Mouse (Mus musculus) MEL (cell line): Measurements from ENCODE around the gene Samhd1.

Experiments
- E2F4 ChIP-seq: IDR thresholded peaks from 2 replicates; pipeline ENCODE4 v1.6.1; 2011; ENCODE audit warnings: low read depth, low read length, improper control_type of control experiment, borderline replicate concordance
- MEF2A ChIP-seq: IDR thresholded peaks from 2 replicates; pipeline ENCODE4 v1.6.1; 2014; ENCODE audit warnings: low read depth, mild to moderate bottlenecking, inconsistent platforms, low read length, improper control_type of control experiment; ENCODE audit not compliant: poor library complexity, insufficient replicate concordance, severe bottlenecking; ENCODE audit errors: extremely low read depth
- POLR2A ChIP-seq, 2 experiments: IDR thresholded peaks; 2 replicates each; pipeline ENCODE4 v1.6.1; 2011 to 2012; ENCODE audit warnings: low read length in 2 of 2, mild to moderate bottlenecking in 2 of 2, control low read depth in 1 of 2, improper control_type of control experiment in 1 of 2, low read depth in 1 of 2, moderate library complexity in 1 of 2; ENCODE audit not compliant: control insufficient read depth in 1 of 2, insufficient read depth in 1 of 2, poor library complexity in 1 of 2
- POLR2AphosphoS2 ChIP-seq: IDR thresholded peaks from 2 replicates; pipeline ENCODE4 v1.6.1; 2011; ENCODE audit warnings: low read length, improper control_type of control experiment
- RAD21 ChIP-seq: IDR thresholded peaks from 2 replicates; pipeline ENCODE4 v1.6.1; 2011; ENCODE audit warnings: mild to moderate bottlenecking, low read depth, low read length, improper control_type of control experiment
- ZNF384 ChIP-seq: IDR thresholded peaks from 2 replicates; pipeline ENCODE4 v1.6.1; 2012; ENCODE audit warnings: low read depth, mild to moderate bottlenecking, inconsistent platforms, low read length, improper control_type of control experiment

GRCm38 (mm10) chr2:157141962-157142361 is 6.9 kb upstream of the Samhd1 start:
- TF ChIP-seq MEF2A (no peak), RAD21 (no peak), ZNF384 (no peak), POLR2AphosphoS2 (no peak), E2F4 (no peak), POLR2A (IDR thresholded peaks at IDR 0.05; ENCODE audit: control insufficient read depth in 1 of 2, insufficient read depth in 1 of 2, low read depth in 1 of 2, low read length in 2 of 2, poor library complexity in 1 of 2) (no peak)
